Mouse (Mus musculus) neural tube, embryonic 11.5 days (tissue): ENCODE measurements around the gene Prkcsh. TPM values are rescaled to one million over a fixed set of nuclear protein-coding genes. Genes with fewer than 3 reads are reported as not detected.

Source experiments
- ATAC-seq: fragments of 200-750 bp; cut with Nextera tagmentation; 2 replicates; pipeline ENCODE4 v1.8.0; 2017; ENCODE audit warnings: moderate number of reproducible peaks, mild to moderate bottlenecking, moderate TSS enrichment, moderate library complexity; ENCODE audit not compliant: insufficient read depth, low FRiP score, low TSS enrichment
- DNase-seq: peaks from one replicate; pipeline ENCODE4 v3.0.0-alpha.2; 2015; ENCODE audit warnings: low spot score
- H3K27ac ChIP-seq: fragments of 300-500 bp; sonication (generic); 2 replicates; pipeline ENCODE4 v1.5.1; 2014; ENCODE audit warnings: low read depth, mild to moderate bottlenecking, low read length
- H3K27me3 ChIP-seq: fragments of 300-500 bp; sonication (generic); 2 replicates; pipeline ENCODE4 v1.6.1; 2014; ENCODE audit warnings: mild to moderate bottlenecking, low read length, mixed read lengths; ENCODE audit not compliant: control insufficient read depth, insufficient read depth
- H3K36me3 ChIP-seq: fragments of 300-500 bp; sonication (generic); 2 replicates; pipeline ENCODE4 v1.6.1; 2014; ENCODE audit warnings: mild to moderate bottlenecking, low read length, moderate library complexity, mixed read lengths; ENCODE audit not compliant: control insufficient read depth, insufficient read depth
- H3K4me1 ChIP-seq: fragments of 300-500 bp; sonication (generic); 2 replicates; pipeline ENCODE4 v1.6.1; 2014; ENCODE audit warnings: low read length, mixed read lengths; ENCODE audit not compliant: control insufficient read depth, insufficient read depth
- H3K4me2 ChIP-seq: fragments of 300-500 bp; sonication (generic); 2 replicates; pipeline ENCODE4 v1.6.1; 2014; ENCODE audit warnings: low read depth, mild to moderate bottlenecking, moderate library complexity
- H3K4me3 ChIP-seq: fragments of 300-500 bp; sonication (generic); 2 replicates; pipeline ENCODE4 v1.5.1; 2014; ENCODE audit warnings: low read depth, low read length
- H3K9ac ChIP-seq: fragments of 300-500 bp; sonication (generic); 2 replicates; pipeline ENCODE4 v1.6.1; 2014; ENCODE audit warnings: mild to moderate bottlenecking, low read length
- H3K9me3 ChIP-seq: fragments of 300-500 bp; sonication (generic); 2 replicates; pipeline ENCODE4 v1.6.1; 2016; ENCODE audit warnings: low read length; ENCODE audit not compliant: control insufficient read depth
- WGBS: fragments of 180-500 bp; shearing (Covaris S2); extraction: QIAGEN DNeasy Blood & Tissue Kit; methylation state at CpG from one replicate; pipeline ENCODE4 v1.1.7; 2014; 5-methylcytosine and 5-hydroxymethylcytosine counted together
- polyA plus RNA-seq: library from polyadenylated mRNA; unstranded; fragments of >200 nt; fragmentation: Nextera tagmentation; extraction: Ambion mirVana; gene quantifications from 2 replicates; pipeline ENCODE4 v1.2.1, GENCODE M21; 2014

Gene Prkcsh
- polyA plus RNA-seq, 1 experiment from 2014 or later: 106 TPM

GRCm38 (mm10) chr9:22024592-22024991 is 22.0 kb downstream of the Prkcsh start:
- Histone ChIP-seq H3K9ac (no peak overlapping the region), H3K4me1 (peaks cover 5% of the 10 kb centered on the region; the same call in 1 of the 2 replicates), H3K4me3 (no peak overlapping the region), H3K27ac (no peak overlapping the region), H3K9me3 (no peaks in the 10 kb centered on the region), H3K27me3 (no peaks in the 10 kb centered on the region), H3K4me2 (no peak overlapping the region), H3K36me3 (peaks cover 4% of the 10 kb centered on the region; the same call in 1 of the 2 replicates)
- ATAC-seq (no peak), DNase-seq (no peak)
- 53% methylated on average over 8 of the region's 8 CpGs for WGBS

DNA sequence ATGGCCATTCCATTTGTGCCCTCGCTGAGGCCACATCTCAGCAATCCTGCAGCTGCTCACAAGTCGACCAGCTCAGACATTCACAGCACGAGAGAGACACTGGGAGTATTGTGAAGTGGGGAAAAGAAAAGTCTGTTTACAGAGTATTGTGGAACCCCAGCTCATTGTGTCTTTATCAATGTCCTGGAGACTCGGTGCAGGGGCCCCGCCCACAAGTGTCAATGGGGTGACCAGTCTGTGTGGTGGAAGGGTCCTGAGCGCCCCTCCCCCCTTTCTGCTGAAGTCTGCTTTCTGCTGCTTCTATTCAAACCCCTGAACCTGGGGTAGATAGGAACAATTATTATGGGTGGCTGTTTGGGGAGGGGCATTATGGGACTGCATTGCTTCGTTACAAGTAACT is 25.9 kb downstream of the Prkcsh start:
- no peak overlapping the region for H3K4me2 ChIP-seq
- no peak overlapping the region for H3K4me3 ChIP-seq
- H3K36me3 ChIP-seq: peaks cover 10% of the 10 kb centered on the region
- ATAC-seq (peak; percentile 52), DNase-seq (peak; percentile 61)
- 38% methylated on average over 7 of the region's 7 CpGs for WGBS
- H3K9ac ChIP-seq: no peak overlapping the region
- H3K4me1 ChIP-seq: peaks cover 5% of the 10 kb centered on the region; the same call in 1 of the 2 replicates
- no peaks in the 10 kb centered on the region for H3K27me3 ChIP-seq
- H3K9me3 ChIP-seq: no peaks in the 10 kb centered on the region
- no peak overlapping the region for H3K27ac ChIP-seq

- H3K27ac ChIP-seq: no peak overlapping the region
- peaks cover 4% of the 10 kb centered on the region; the same call in 1 of the 2 replicates for H3K4me1 ChIP-seq
- no peak overlapping the region for H3K9ac ChIP-seq
- H3K9me3 ChIP-seq: no peaks in the 10 kb centered on the region
- 93% methylated on average over 9 of the region's 9 CpGs for WGBS
- peaks cover 8% of the 10 kb centered on the region for H3K36me3 ChIP-seq
- ATAC-seq: no peak
- no peak overlapping the region for H3K4me2 ChIP-seq
- H3K27me3 ChIP-seq: no peaks in the 10 kb centered on the region
- DNase-seq: no peak
- no peak overlapping the region for H3K4me3 ChIP-seq
Measured at GRCm38 (mm10) chr9:22030386-22030785, 27.8 kb downstream of the Prkcsh start.

DNA sequence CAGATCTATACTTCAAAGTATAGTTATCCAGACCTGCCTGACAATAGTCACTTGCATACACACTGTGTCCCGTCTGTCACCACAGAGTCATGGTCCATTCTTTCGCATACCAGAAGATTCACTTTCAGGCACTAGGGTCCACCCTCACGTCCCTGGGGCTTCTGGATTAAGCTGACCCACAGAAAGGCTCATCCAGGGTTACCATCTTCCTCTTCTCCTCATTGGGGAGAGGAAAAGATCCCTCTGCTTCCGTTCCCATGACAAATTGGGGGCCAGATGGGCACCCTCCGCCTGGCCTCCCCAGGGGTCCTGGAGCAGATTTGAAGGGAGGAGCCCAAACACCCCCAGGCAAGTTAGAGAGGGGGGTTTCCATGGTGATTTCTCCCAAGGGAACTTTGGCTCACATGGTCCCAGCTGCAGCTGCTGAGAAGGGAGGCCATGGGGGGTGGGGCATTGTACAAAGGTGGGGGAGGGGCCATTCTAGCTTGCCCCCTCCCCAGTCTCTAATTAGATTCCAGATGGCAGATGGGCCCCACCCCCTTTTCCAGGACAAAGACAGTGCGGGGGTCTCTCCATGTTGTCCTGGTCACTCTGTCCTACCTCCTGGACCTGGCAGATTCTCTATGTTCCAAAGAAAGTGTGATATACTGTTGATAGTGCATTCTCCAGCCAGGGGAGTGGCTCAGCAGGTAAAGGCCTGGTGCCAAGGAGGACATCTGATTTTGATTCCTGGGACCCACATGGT is 32.9 kb downstream of the Prkcsh start:
- Histone ChIP-seq H3K4me3 (no peak overlapping the region), H3K9me3 (no peaks in the 10 kb centered on the region), H3K4me2 (no peak overlapping the region), H3K27ac (peak overlapping the region; percentile 73), H3K36me3 (peaks cover 3% of the 10 kb centered on the region), H3K9ac (no peak overlapping the region), H3K27me3 (no peaks in the 10 kb centered on the region), H3K4me1 (peaks cover 5% of the 10 kb centered on the region; the same call in 1 of the 2 replicates)
- ATAC-seq: peak; percentile 63
- DNase-seq: peak; percentile 70
- 38% methylated on average over 6 of the region's 6 CpGs for WGBS

- WGBS: 87% methylated on average over 10 of the region's 10 CpGs
- no peak overlapping the region for H3K27ac ChIP-seq
- no peaks in the 10 kb centered on the region for H3K9me3 ChIP-seq
- peaks cover 5% of the 10 kb centered on the region; the same call in 1 of the 2 replicates for H3K4me1 ChIP-seq
- DNase-seq (no peak), ATAC-seq (no peak)
- no peak overlapping the region for H3K4me3 ChIP-seq
- H3K36me3 ChIP-seq: peaks cover 2% of the 10 kb centered on the region
- no peak overlapping the region for H3K4me2 ChIP-seq
- no peak overlapping the region for H3K9ac ChIP-seq
- no peaks in the 10 kb centered on the region for H3K27me3 ChIP-seq
Measured at GRCm38 (mm10) chr9:22037826-22038225, 35.2 kb downstream of the Prkcsh start.

GRCm38 (mm10) chr9:22041832-22042231 is 39.2 kb downstream of the Prkcsh start:
- Histone ChIP-seq H3K4me3 (no peak overlapping the region), H3K27ac (no peak overlapping the region), H3K9ac (no peak overlapping the region), H3K4me2 (no peak overlapping the region), H3K4me1 (no peaks in the 10 kb centered on the region), H3K36me3 (peaks cover 2% of the 10 kb centered on the region; the same call in 1 of the 2 replicates), H3K27me3 (no peaks in the 10 kb centered on the region), H3K9me3 (no peaks in the 10 kb centered on the region)
- no peak for DNase-seq
- WGBS: 58% methylated on average over 2 of the region's 2 CpGs
- ATAC-seq: no peak

DNA sequence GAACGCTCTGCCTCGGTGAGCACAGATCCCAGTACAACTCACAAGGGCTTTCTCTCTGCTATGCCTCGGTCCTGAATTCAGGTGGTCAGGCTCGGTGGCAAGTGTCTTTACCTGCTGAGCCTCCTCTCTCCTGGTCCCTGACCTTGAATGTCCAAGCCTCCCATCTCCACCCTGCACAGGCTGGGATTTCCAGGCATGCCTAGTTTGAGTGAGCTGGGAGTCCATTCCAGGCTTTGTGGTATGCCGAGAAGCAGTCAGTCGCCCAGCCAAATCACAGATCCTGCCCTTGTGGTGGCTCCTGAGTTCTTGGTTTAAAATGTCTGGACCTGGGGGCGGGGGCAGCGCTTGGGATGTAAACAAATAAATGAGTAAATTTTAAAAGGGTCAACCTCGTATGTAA is 44.7 kb downstream of the Prkcsh start:
- 66% methylated on average over 9 of the region's 9 CpGs for WGBS
- no peak for ATAC-seq
- H3K4me2 ChIP-seq: no peak overlapping the region

DNA sequence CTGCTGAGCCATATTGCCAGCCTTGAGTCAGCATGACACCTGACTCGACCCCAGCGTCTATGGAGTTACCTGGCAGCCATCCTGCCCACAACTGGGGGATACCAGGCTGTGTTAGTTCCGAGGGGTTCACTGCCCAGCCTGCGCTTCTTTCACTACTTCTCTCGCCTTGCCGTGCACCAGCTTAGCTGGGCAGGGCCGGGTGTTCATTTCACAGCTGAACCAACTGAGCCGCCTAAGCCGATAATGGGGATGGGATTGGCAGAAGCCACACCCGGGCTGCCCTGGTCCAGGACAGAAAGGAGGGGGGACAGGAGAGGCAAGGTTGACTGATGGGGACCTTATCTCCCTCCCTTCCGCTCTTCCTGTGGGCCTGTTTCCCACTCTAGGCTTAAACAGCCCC is 46.7 kb downstream of the Prkcsh start:
- no peak for DNase-seq
- no peaks in the 10 kb centered on the region for H3K36me3 ChIP-seq
- H3K27me3 ChIP-seq: peaks cover 19% of the 10 kb centered on the region
- peak overlapping the region; percentile 68 for H3K4me2 ChIP-seq
- no peaks in the 10 kb centered on the region for H3K9me3 ChIP-seq
- no peak for ATAC-seq
- H3K4me3 ChIP-seq: peak overlapping the region; percentile 81
- H3K4me1 ChIP-seq: peaks cover 13% of the 10 kb centered on the region
- WGBS: 76% methylated on average over 11 of the region's 11 CpGs
- H3K27ac ChIP-seq: peak overlapping the region; percentile 80
- H3K9ac ChIP-seq: peak overlapping the region; percentile 89

More for the DNA sequence above, 44.7 kb downstream of the Prkcsh start:
- DNase-seq: no peak
- H3K9me3 ChIP-seq: no peaks in the 10 kb centered on the region
- H3K4me1 ChIP-seq: peaks cover 13% of the 10 kb centered on the region
- no peak overlapping the region for H3K27ac ChIP-seq
- peaks cover 16% of the 10 kb centered on the region for H3K27me3 ChIP-seq
- H3K9ac ChIP-seq: no peak overlapping the region
- H3K36me3 ChIP-seq: no peaks in the 10 kb centered on the region
- H3K4me3 ChIP-seq: no peak overlapping the region

DNA sequence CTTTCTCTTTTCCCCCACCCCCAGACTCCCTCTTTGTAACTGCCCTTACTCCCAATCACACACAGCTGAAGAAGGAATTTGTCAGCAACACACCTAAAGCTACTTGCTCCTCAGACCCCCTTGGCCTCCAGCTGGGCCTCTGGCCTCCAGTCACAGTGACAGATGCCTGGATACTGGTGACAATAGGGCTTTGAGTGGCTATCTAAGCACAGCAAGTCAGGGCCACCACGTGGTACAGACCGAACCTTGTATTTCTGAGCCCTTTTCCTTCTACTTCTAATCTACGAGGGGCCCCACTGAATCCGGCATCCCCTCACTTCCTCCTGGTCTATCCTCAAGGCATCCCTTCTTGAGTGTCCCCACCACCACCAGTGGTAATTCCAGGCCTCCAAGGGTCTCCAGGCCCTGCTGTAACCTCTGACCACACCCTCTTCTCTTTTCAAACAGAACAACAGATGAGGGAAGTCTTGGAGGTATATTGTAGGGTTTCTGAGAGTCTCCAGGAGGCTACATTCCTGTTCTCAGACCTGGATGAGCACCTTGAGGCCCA is 47.2 kb downstream of the Prkcsh start:
- 57% methylated on average over 4 of the region's 4 CpGs for WGBS
- ATAC-seq (no peak), DNase-seq (peak; percentile 36)
- Histone ChIP-seq H3K36me3 (no peaks in the 10 kb centered on the region), H3K27ac (peak overlapping the region; percentile 80), H3K4me2 (peak overlapping the region; percentile 68), H3K9ac (peak overlapping the region; percentile 89), H3K4me3 (peak overlapping the region; percentile 81), H3K9me3 (no peaks in the 10 kb centered on the region), H3K4me1 (peaks cover 16% of the 10 kb centered on the region), H3K27me3 (peaks cover 19% of the 10 kb centered on the region)
